Mouse (Mus musculus): ENCODE results near the gene Amdhd2. TPM values are rescaled to one million over a fixed set of nuclear protein-coding genes. Genes with fewer than 3 reads are reported as not detected.

Gene Amdhd2
- polyA plus RNA-seq, 1 experiment: 29.8 TPM

Other genes with a start within 250 kb of the Amdhd2 start
- not detected for gene Dcpp3, start 246.3 kb downstream of the Amdhd2 start, polyA plus RNA-seq (2012; fragmentation: generic; extraction: Trizol)
- not detected for gene Sbp, start 222.1 kb downstream of the Amdhd2 start, polyA plus RNA-seq (2012; fragmentation: generic; extraction: Trizol)
- gene Sbpl, start 208.5 kb downstream of the Amdhd2 start, polyA plus RNA-seq (2012; fragmentation: generic; extraction: Trizol): not detected
- gene Prss30, start 183.2 kb downstream of the Amdhd2 start, polyA plus RNA-seq (2012; fragmentation: generic; extraction: Trizol): 0.06 TPM
- 0.04 TPM for gene Prss22, start 165.7 kb downstream of the Amdhd2 start, polyA plus RNA-seq (2012; fragmentation: generic; extraction: Trizol)
- gene Prss27, start 125.6 kb downstream of the Amdhd2 start, polyA plus RNA-seq (2012; fragmentation: generic; extraction: Trizol): 0.14 TPM
- gene Kctd5, start 90.3 kb downstream of the Amdhd2 start, polyA plus RNA-seq (2012; fragmentation: generic; extraction: Trizol): 41.5 TPM
- 10.1 TPM for gene Pdpk1, start 12.8 kb downstream of the Amdhd2 start, polyA plus RNA-seq (2012; fragmentation: generic; extraction: Trizol)
- 432 TPM for gene Atp6v0c, start 5.9 kb upstream of the Amdhd2 start, polyA plus RNA-seq (2012; fragmentation: generic; extraction: Trizol)
- 4.3 TPM for gene Tbc1d24, start 41.8 kb upstream of the Amdhd2 start, polyA plus RNA-seq (2012; fragmentation: generic; extraction: Trizol)
- 0.13 TPM for gene Ntn3, start 45.8 kb upstream of the Amdhd2 start, polyA plus RNA-seq (2012; fragmentation: generic; extraction: Trizol)
- gene Tedc2, start 57.1 kb upstream of the Amdhd2 start, polyA plus RNA-seq (2012; fragmentation: generic; extraction: Trizol): 3.7 TPM
- 13.3 TPM for gene Ccnf, start 87.7 kb upstream of the Amdhd2 start, polyA plus RNA-seq (2012; fragmentation: generic; extraction: Trizol)
- not detected for gene Abca17, start 187.3 kb upstream of the Amdhd2 start, polyA plus RNA-seq (2012; fragmentation: generic; extraction: Trizol)
- gene Abca3, start 188.2 kb upstream of the Amdhd2 start, polyA plus RNA-seq (2012; fragmentation: generic; extraction: Trizol): 1.4 TPM